Mouse (Mus musculus): ENCODE data around the gene Tmem100. TPM values are rescaled to one million over a fixed set of nuclear protein-coding genes. Genes with fewer than 3 reads are reported as not detected.

The Tmem100 gene
- polyA plus RNA-seq, 1 experiment from 2014 or later = 5.8 TPM

DNA sequence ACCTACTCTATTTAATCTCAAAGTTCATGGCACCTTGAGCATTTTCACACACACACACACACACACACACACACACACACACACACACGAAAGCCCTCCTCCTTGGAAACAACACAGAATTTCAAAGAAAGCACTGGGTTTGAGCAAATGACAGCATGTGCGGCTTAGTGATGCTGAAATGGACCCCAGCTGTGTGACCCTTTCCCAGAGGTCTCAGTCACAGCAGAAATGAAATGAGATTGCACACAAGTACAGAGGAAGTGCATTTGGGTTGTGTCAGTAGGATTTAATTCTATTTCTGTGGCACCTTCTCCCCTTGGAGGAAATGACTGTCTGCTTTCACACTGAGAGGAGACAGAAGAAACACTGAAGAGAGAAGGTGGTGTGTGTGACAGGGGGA is 26.9 kb downstream of the Tmem100 start:
- no peak overlapping the region for H3K9ac ChIP-seq (ENCODE audit: low read length)
- no peak overlapping the region for H3K4me2 ChIP-seq (ENCODE audit: low read depth, low read length, severe bottlenecking)
- H3K27me3 ChIP-seq (ENCODE audit: control insufficient read depth, insufficient read depth, low read length) = no peaks in the 10 kb centered on the region
- H3K36me3 ChIP-seq (ENCODE audit: control insufficient read depth, insufficient read depth, low read length) = no peaks in the 10 kb centered on the region
- no peak for ATAC-seq (replicated peaks; ENCODE audit: low FRiP score)
- H3K4me3 ChIP-seq (ENCODE audit: low read depth, low read length) = no peak overlapping the region
- 62% methylated on average over 2 of the region's 2 CpGs for WGBS
- H3K27ac ChIP-seq (ENCODE audit: low read depth, low read length) = no peak overlapping the region
- no peaks in the 10 kb centered on the region for H3K9me3 ChIP-seq (ENCODE audit: control insufficient read depth, low read length)
- no peak for DNase-seq (ENCODE audit: low spot score)
- no peaks in the 10 kb centered on the region for H3K4me1 ChIP-seq (replicated peaks; ENCODE audit: control insufficient read depth, insufficient read depth, low read length)

DNA sequence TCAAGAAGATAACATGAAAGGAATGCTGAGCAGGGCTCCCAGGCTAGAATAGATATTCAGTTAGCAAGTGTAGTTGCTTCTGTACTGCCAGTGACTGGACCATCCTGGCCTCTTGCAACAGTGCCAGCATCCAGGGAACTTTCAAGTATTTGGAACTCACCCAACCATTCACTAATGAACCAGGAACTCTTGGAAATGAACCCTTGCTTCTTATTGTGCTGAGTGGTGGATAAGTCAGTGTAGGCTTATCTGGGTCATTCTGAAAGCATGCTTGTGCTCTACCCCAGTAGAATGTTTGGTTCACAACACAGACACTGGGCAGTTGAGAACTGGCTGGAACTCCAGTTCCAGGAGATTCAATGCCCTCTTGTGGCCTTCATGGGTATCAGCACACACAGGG is 29.1 kb downstream of the Tmem100 start:
- no peak for ATAC-seq (replicated peaks; ENCODE audit: low FRiP score)
- no peak overlapping the region for H3K27ac ChIP-seq (ENCODE audit: low read depth, low read length)
- H3K4me2 ChIP-seq (ENCODE audit: low read depth, low read length, severe bottlenecking) = no peak overlapping the region
- H3K9ac ChIP-seq (ENCODE audit: low read length) = no peak overlapping the region
- no peak for DNase-seq (ENCODE audit: low spot score)
- H3K9me3 ChIP-seq (ENCODE audit: control insufficient read depth, low read length) = no peaks in the 10 kb centered on the region
- H3K36me3 ChIP-seq (ENCODE audit: control insufficient read depth, insufficient read depth, low read length) = no peaks in the 10 kb centered on the region
- no peaks in the 10 kb centered on the region for H3K27me3 ChIP-seq (ENCODE audit: control insufficient read depth, insufficient read depth, low read length)
- H3K4me1 ChIP-seq (replicated peaks; ENCODE audit: control insufficient read depth, insufficient read depth, low read length) = no peaks in the 10 kb centered on the region
- H3K4me3 ChIP-seq (ENCODE audit: low read depth, low read length) = no peak overlapping the region

DNA sequence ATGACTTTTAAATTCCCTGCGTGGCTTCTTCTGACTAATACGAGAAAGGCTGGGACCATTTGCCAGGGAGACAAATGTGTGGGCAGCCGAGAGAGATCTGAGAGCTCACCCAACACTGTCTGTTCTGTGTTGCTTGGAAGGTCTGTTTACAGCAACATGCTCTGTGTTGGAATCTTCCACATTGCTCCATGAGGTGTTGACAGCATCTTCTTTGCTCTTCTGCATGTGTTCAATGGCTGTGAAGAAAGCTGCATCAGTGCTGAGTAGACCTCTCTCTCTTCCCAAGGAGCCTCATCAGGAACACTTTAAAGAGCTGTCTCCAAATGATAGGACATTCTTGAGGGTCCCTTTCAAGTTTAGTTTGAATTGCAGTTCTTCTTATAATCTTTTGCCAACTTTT is 32.5 kb downstream of the Tmem100 start:
- Histone ChIP-seq H3K9ac (ENCODE audit: low read length) (no peak overlapping the region), H3K27me3 (ENCODE audit: control insufficient read depth, insufficient read depth, low read length) (no peaks in the 10 kb centered on the region), H3K4me2 (ENCODE audit: low read depth, low read length, severe bottlenecking) (no peak overlapping the region), H3K27ac (ENCODE audit: low read depth, low read length) (no peak overlapping the region), H3K9me3 (ENCODE audit: control insufficient read depth, low read length) (no peaks in the 10 kb centered on the region), H3K4me1 (replicated peaks; ENCODE audit: control insufficient read depth, insufficient read depth, low read length) (no peaks in the 10 kb centered on the region), H3K4me3 (ENCODE audit: low read depth, low read length) (no peak overlapping the region), H3K36me3 (ENCODE audit: control insufficient read depth, insufficient read depth, low read length) (no peaks in the 10 kb centered on the region)
- DNase-seq (ENCODE audit: low spot score) (no peak), ATAC-seq (replicated peaks; ENCODE audit: low FRiP score) (no peak)
- 95% methylated on average over 3 of the region's 3 CpGs for WGBS

DNA sequence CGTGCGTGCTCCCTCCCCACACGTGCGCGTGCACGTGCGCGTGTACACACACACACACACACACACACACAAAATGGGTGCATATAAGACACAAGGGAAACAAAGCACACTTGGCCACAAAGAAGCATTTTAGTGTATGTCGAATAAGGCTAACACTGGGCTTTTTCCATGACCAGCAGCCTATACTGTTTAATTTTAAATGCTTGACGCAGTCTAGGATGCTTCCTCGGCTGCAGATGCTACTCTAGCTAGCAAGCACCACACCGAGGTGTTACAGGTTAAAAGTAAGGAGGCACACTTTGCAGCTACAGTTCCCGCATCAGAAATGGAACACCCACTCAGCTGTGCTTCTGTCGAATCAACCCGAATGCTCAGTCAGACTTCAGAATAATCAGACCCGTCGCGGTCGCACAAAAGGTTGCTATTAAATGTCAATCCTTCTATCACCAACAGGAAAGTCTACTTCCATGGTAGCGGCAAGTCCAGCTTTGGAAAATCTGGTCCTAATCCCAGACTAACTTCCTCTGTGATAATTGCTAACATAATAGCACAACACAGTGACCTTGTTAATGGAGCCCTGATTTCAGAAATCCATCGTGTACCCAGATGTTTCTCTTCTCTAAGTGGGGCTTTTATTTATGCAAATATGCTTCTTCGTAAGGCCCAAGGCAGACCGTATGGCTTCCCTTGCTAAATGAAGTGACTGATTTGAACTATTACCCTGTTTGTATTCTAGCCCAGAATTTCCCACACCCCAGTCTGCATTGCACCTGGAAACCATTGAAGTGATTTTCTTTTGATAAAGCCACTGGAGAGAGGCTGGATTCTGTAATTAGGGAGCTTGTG is 36.5 kb downstream of the Tmem100 start:
- Histone ChIP-seq H3K9ac (ENCODE audit: low read length) (no peak overlapping the region), H3K4me2 (ENCODE audit: low read depth, low read length, severe bottlenecking) (no peak overlapping the region), H3K9me3 (ENCODE audit: control insufficient read depth, low read length) (no peaks in the 10 kb centered on the region), H3K27ac (ENCODE audit: low read depth, low read length) (no peak overlapping the region), H3K36me3 (ENCODE audit: control insufficient read depth, insufficient read depth, low read length) (no peaks in the 10 kb centered on the region), H3K27me3 (ENCODE audit: control insufficient read depth, insufficient read depth, low read length) (no peaks in the 10 kb centered on the region), H3K4me1 (replicated peaks; ENCODE audit: control insufficient read depth, insufficient read depth, low read length) (no peaks in the 10 kb centered on the region), H3K4me3 (ENCODE audit: low read depth, low read length) (no peak overlapping the region)
- 83% methylated on average over 23 of the region's 23 CpGs for WGBS
- ATAC-seq (replicated peaks; ENCODE audit: low FRiP score) (no peak), DNase-seq (ENCODE audit: low spot score) (no peak)

DNA sequence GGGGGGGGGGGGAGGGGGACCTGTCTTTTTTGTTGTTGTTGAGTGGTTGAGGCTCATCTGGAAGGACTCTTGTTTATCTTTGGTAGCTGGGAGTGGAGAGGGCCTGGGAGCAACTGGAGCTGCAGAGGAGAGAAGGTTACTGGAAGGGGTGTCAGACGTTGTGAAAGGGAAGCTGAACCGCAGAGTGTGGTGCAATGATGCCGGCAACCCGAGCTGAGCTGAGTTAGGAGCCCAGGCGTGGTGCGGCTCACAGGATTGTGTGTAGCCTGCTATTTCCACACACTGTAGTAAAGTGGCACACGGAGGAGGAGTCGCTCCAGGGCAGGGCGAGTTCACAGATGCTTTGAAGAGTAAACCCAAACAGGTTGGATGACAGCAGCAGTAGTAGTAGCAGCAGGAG is 41.6 kb downstream of the Tmem100 start:
- ATAC-seq (replicated peaks; ENCODE audit: low FRiP score) = no peak
- no peaks in the 10 kb centered on the region for H3K36me3 ChIP-seq (ENCODE audit: control insufficient read depth, insufficient read depth, low read length)
- no peaks in the 10 kb centered on the region for H3K4me1 ChIP-seq (replicated peaks; ENCODE audit: control insufficient read depth, insufficient read depth, low read length)
- DNase-seq (ENCODE audit: low spot score) = no peak
- H3K4me3 ChIP-seq (ENCODE audit: low read depth, low read length) = no peak overlapping the region
- H3K27me3 ChIP-seq (ENCODE audit: control insufficient read depth, insufficient read depth, low read length) = no peaks in the 10 kb centered on the region
- WGBS = 67% methylated on average over 9 of the region's 9 CpGs
- no peak overlapping the region for H3K4me2 ChIP-seq (ENCODE audit: low read depth, low read length, severe bottlenecking)
- no peak overlapping the region for H3K9ac ChIP-seq (ENCODE audit: low read length)
- H3K27ac ChIP-seq (ENCODE audit: low read depth, low read length) = no peak overlapping the region
- no peaks in the 10 kb centered on the region for H3K9me3 ChIP-seq (ENCODE audit: control insufficient read depth, low read length)

DNA sequence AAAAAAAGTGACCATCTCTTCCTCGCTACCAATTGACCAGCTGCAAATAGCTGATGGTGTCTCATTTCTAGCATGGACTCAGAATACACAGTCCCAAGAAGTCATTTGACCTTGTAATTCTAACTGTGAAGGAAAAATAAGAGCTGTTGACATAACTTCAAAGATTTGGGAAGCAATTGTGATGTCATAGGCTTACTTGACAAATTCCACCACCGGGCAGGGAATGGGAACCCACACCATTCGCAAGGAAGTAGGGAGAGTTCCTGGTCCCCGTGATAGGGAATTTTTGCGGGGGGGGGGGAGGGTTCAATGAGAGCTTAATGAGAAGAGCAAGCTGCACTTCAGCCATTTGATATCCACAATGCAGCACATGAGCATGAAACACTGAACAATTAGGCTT is 43.1 kb downstream of the Tmem100 start:
- ATAC-seq (replicated peaks; ENCODE audit: low FRiP score) (no peak), DNase-seq (ENCODE audit: low spot score) (no peak)
- H3K27ac ChIP-seq (ENCODE audit: low read depth, low read length) = no peak overlapping the region
- H3K4me3 ChIP-seq (ENCODE audit: low read depth, low read length) = no peak overlapping the region
- H3K27me3 ChIP-seq (ENCODE audit: control insufficient read depth, insufficient read depth, low read length) = no peaks in the 10 kb centered on the region
- H3K36me3 ChIP-seq (ENCODE audit: control insufficient read depth, insufficient read depth, low read length) = no peaks in the 10 kb centered on the region
- H3K4me1 ChIP-seq (replicated peaks; ENCODE audit: control insufficient read depth, insufficient read depth, low read length) = no peaks in the 10 kb centered on the region
- no peaks in the 10 kb centered on the region for H3K9me3 ChIP-seq (ENCODE audit: control insufficient read depth, low read length)
- H3K4me2 ChIP-seq (ENCODE audit: low read depth, low read length, severe bottlenecking) = no peak overlapping the region
- H3K9ac ChIP-seq (ENCODE audit: low read length) = no peak overlapping the region
- 89% methylated on average over 5 of the region's 5 CpGs for WGBS

DNA sequence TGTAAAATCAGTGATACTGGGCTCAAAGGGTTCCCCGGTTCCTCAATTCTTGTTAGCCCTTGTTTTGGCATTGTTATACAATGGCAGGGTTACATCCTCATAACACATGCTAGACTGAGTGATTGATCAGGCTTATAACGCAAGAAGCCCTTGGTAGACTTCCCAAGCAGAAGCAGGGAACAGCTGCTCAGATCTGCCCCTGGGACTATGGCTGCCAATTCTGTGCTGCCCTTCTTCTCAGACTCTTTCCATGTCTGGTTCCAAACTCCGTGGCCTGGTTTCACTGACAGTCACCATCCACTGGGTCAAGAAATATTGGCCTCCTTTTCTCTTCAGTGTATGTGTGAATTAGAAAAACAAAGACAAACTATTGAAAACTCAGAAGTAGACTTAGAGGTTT is 46.5 kb downstream of the Tmem100 start:
- no peak overlapping the region for H3K4me2 ChIP-seq (ENCODE audit: low read depth, low read length, severe bottlenecking)
- DNase-seq (ENCODE audit: low spot score) = no peak
- no peak overlapping the region for H3K9ac ChIP-seq (ENCODE audit: low read length)
- no peak overlapping the region for H3K27ac ChIP-seq (ENCODE audit: low read depth, low read length)
- H3K36me3 ChIP-seq (ENCODE audit: control insufficient read depth, insufficient read depth, low read length) = no peaks in the 10 kb centered on the region
- H3K27me3 ChIP-seq (ENCODE audit: control insufficient read depth, insufficient read depth, low read length) = no peaks in the 10 kb centered on the region
- no peaks in the 10 kb centered on the region for H3K9me3 ChIP-seq (ENCODE audit: control insufficient read depth, low read length)
- no peaks in the 10 kb centered on the region for H3K4me1 ChIP-seq (replicated peaks; ENCODE audit: control insufficient read depth, insufficient read depth, low read length)
- WGBS = 92% methylated on average over 3 of the region's 3 CpGs
- H3K4me3 ChIP-seq (ENCODE audit: low read depth, low read length) = no peak overlapping the region
- no peak for ATAC-seq (replicated peaks; ENCODE audit: low FRiP score)

DNA sequence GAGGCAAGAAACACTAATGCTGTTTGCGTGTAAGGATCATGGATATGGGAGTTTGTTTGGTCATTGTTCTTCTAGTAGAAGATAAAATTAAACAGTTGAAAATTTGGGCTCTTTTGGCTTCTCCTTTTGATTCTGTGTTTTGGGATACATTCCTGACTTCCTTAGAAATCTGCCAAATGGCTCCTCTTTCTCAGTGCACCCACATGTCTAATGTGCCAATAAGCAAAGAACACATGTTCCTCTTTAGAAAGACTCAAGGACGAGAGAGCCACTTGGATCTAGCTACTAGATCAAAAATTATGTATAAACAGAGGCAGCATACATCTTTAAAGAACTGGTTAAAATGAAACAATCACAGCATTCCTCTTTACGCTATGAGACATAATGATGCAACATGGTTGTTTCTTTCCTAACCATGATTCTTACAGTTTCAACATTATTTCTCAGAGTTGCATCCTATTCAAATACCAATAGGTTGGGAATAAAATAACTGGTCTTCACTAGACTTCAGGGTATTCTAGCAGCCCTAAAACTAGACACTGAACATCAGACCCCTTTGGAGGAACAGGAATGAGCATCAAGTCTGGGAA is 50.6 kb downstream of the Tmem100 start:
- H3K9me3 ChIP-seq (ENCODE audit: control insufficient read depth, low read length) = no peaks in the 10 kb centered on the region
- H3K9ac ChIP-seq (ENCODE audit: low read length) = no peak overlapping the region
- no peak overlapping the region for H3K4me3 ChIP-seq (ENCODE audit: low read depth, low read length)
- H3K4me2 ChIP-seq (ENCODE audit: low read depth, low read length, severe bottlenecking) = no peak overlapping the region
- ATAC-seq (replicated peaks; ENCODE audit: low FRiP score) = no peak
- DNase-seq (ENCODE audit: low spot score) = no peak
- H3K36me3 ChIP-seq (ENCODE audit: control insufficient read depth, insufficient read depth, low read length) = no peaks in the 10 kb centered on the region
- WGBS = 87% methylated on average over 3 of the region's 3 CpGs
- no peak overlapping the region for H3K27ac ChIP-seq (ENCODE audit: low read depth, low read length)
- no peaks in the 10 kb centered on the region for H3K27me3 ChIP-seq (ENCODE audit: control insufficient read depth, insufficient read depth, low read length)
- H3K4me1 ChIP-seq (replicated peaks; ENCODE audit: control insufficient read depth, insufficient read depth, low read length) = no peaks in the 10 kb centered on the region

Measured in forebrain, embryonic 11.5 days (tissue).